Mouse (Mus musculus) heart, postnatal 0 days (tissue): ENCODE results near the gene Umodl1.

Experiments
- CTCF ChIP-seq: IDR thresholded peaks from 2 replicates; pipeline ENCODE4 v1.5.1; 2016; ENCODE audit warnings: antibody characterized with exemption, control low read depth, low read depth
- EP300 ChIP-seq: IDR thresholded peaks from 2 replicates; pipeline ENCODE4 v1.6.1; 2016; ENCODE audit warnings: antibody characterized with exemption, low read depth

- TF ChIP-seq EP300 (no peak), CTCF (peak; percentile 12; the same call in 1 of the 2 replicates)
Observed at GRCm38 (mm10) chr17:31057151-31057890, 102.9 kb downstream of the Umodl1 start, which contains the start of gene Abcg1.
